Comparison of ENCODE assay signal across 19 mouse cellular contexts in the genomic region with DNA sequence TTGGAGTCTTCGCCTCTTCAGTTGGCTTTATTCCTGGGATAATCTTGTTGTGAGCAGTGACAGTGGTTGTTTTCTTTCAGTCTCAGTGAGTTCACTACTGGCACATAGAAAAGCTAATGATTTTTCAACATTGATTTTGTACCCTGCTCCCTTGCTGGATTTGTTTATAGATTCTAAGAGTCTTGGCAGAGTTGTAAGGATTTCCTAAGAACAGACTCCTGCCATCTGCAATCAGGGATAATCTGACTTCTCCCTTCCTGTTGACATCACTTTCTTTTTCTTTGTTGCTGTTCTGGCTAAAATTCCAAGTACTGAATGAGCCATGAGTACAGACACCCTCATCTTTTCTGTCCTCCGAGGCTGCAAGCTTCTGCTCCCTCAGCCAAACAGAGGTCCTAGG. TPM values are rescaled to one million over a fixed set of nuclear protein-coding genes. Genes with fewer than 3 reads are reported as not detected.
DNase-seq lines count a peak whose midpoint lies in the region; ATAC-seq and TF ChIP-seq lines count a peak whose summit lies in the region.
"Had no signal": no experiment of that assay in that cellular context is flagged by ENCODE, and none has a peak within 500 bp of the region (broad histone marks: within the 10 kb centered on the region; RNA-seq: fewer than 3 reads in every experiment).

No protein-coding gene starts in this region.

- no peak overlapping the region for H3K9ac ChIP-seq in lung, embryonic 14.5 days
- H3K9ac ChIP-seq: limb, embryonic 13.5 days; liver, embryonic 15.5 days; midbrain, embryonic 12.5 days had no signal

- no peak for TF ChIP-seq CTCF in lung, embryonic 14.5 days (IDR thresholded peaks at IDR 0.05; ENCODE audit: low read depth)
- no peak for TF ChIP-seq CTCF in lung, adult 2 months (IDR thresholded peaks at IDR 0.05; ENCODE audit: insufficient read depth, low read length)

- DNase-seq in heart, adult 18-20 months = peak; percentile 28 to 41
- DNase-seq in heart, postnatal 10 days = no peak
- peak; percentile 29 for DNase-seq in lung, embryonic 14.5 days
- no peak for DNase-seq in lung, adult 2 months
- DNase-seq in lung, postnatal 10 days = peak; percentile 20
- no peak for DNase-seq in MN1 (ENCODE audit: low spot score)
- no peak for DNase-seq in embryonic facial prominence, embryonic 10.5 days (ENCODE audit: low spot score)
- DNase-seq: adrenal gland, postnatal 10 days; cerebellum, adult 11 months; cerebellum, postnatal 10 days; heart, adult 11 months; kidney, adult 18-20 months; kidney, postnatal 10 days; layer of hippocampus, adult 9-11 months; retina, postnatal 1 day had no signal

- H3K27ac ChIP-seq in lung, embryonic 14.5 days (ENCODE audit: low read depth) = no peak overlapping the region
- H3K27ac ChIP-seq in embryonic facial prominence, embryonic 10.5 days (replicated peaks) = no peak overlapping the region
- H3K27ac ChIP-seq: limb, embryonic 13.5 days; liver, embryonic 15.5 days; midbrain, embryonic 12.5 days had no signal

- H3K36me3 ChIP-seq in lung, embryonic 14.5 days (ENCODE audit: insufficient read depth) = no peaks in the 10 kb centered on the region
- H3K36me3 ChIP-seq in embryonic facial prominence, embryonic 10.5 days (replicated peaks) = no peaks in the 10 kb centered on the region
- H3K36me3 ChIP-seq: limb, embryonic 13.5 days; liver, embryonic 15.5 days; midbrain, embryonic 12.5 days had no signal

- ATAC-seq in lung, embryonic 14.5 days (ENCODE audit: insufficient read depth) = no peak
- ATAC-seq: Patski had no signal

- no peaks in the 10 kb centered on the region for H3K27me3 ChIP-seq in lung, embryonic 14.5 days (ENCODE audit: insufficient read depth, low read length)
- H3K27me3 ChIP-seq in embryonic facial prominence, embryonic 10.5 days (replicated peaks; ENCODE audit: low read depth, poor library complexity, severe bottlenecking) = no peaks in the 10 kb centered on the region
- H3K27me3 ChIP-seq: limb, embryonic 13.5 days; liver, embryonic 15.5 days; midbrain, embryonic 12.5 days; Patski had no signal

- H3K9me3 ChIP-seq in lung, embryonic 14.5 days (ENCODE audit: low read depth, low read length) = no peaks in the 10 kb centered on the region
- no peaks in the 10 kb centered on the region for H3K9me3 ChIP-seq in embryonic facial prominence, embryonic 10.5 days
- H3K9me3 ChIP-seq: limb, embryonic 13.5 days; liver, embryonic 15.5 days; midbrain, embryonic 12.5 days had no signal

- H3K4me3 ChIP-seq in lung, embryonic 14.5 days (ENCODE audit: low read depth, low read length) = no peak overlapping the region
- H3K4me3 ChIP-seq in lung, adult 2 months (replicated peaks; ENCODE audit: extremely low read depth, low read depth, low read length) = no peak overlapping the region
- no peak overlapping the region for H3K4me3 ChIP-seq in embryonic facial prominence, embryonic 10.5 days
- H3K4me3 ChIP-seq: limb, embryonic 13.5 days; liver, embryonic 15.5 days; midbrain, embryonic 12.5 days had no signal

- intact Hi-C loops in heart, postnatal 10 days (cut with DNase I) = no loop called here

- 67% methylated on average over 2 of the region's 2 CpGs for WGBS in lung, embryonic 14.5 days
- WGBS in lung, adult 2 months = 45% methylated on average over 2 of the region's 2 CpGs
- WGBS in embryonic facial prominence, embryonic 10.5 days = 89% methylated on average over 2 of the region's 2 CpGs

- H3K4me2 ChIP-seq in lung, embryonic 14.5 days = no peak overlapping the region
- H3K4me2 ChIP-seq: limb, embryonic 13.5 days; liver, embryonic 15.5 days; midbrain, embryonic 12.5 days had no signal

- no peak for TF ChIP-seq POLR2A in lung, adult 2 months (IDR thresholded peaks at IDR 0.05; ENCODE audit: borderline replicate concordance, extremely low read depth, low read depth, low read length)

- 0 out of 2 replicates have a peak, but pooled peaks cover 3% of the 10 kb centered on the region for H3K4me1 ChIP-seq in lung, embryonic 14.5 days (ENCODE audit: insufficient read depth)
- H3K4me1 ChIP-seq in lung, adult 2 months (ENCODE audit: control insufficient read depth, insufficient read depth, low read length) = peaks cover 17% of the 10 kb centered on the region; the same call in 1 of the 2 replicates
- H3K4me1 ChIP-seq in embryonic facial prominence, embryonic 10.5 days = 0 out of 2 replicates have a peak, but pooled peaks cover 7% of the 10 kb centered on the region
- H3K4me1 ChIP-seq: limb, embryonic 13.5 days; midbrain, embryonic 12.5 days had no signal

RNA-seq across cellular contexts. Expression of gene Atg7, which starts 20.8 kb away (rescaled TPM):
- total RNA-seq in heart, adult 18-20 months (2021) = 10 to 100 TPM; 11.0 to 13.2 TPM
- 10 to 100 TPM; 15.3 to 16.1 TPM for total RNA-seq in heart, postnatal 10 days (2021)
- 20.5 and 21.6 TPM in 2 replicates for polyA plus RNA-seq in lung, embryonic 14.5 days (2014; fragmentation: Nextera tagmentation; extraction: Ambion mirVana)
- 21.8 and 28.9 TPM in 2 replicates for polyA plus RNA-seq in lung, adult 2 months (2012; rRNA removed)
- polyA plus RNA-seq in embryonic facial prominence, embryonic 10.5 days (2016; fragmentation: Nextera tagmentation; extraction: Ambion mirVana) = 19.7 TPM in 2 replicates

Comparison
In these comparisons a context has a peak if more than half of its experiments do, and no peak if none do; other contexts are left out.
1. DNase-seq: peak in heart, adult 18-20 months (2 of 2), lung, embryonic 14.5 days (single experiment) and lung, postnatal 10 days (single experiment); none in heart, postnatal 10 days (0 of 2), lung, adult 2 months (single experiment), MN1 (single experiment) and embryonic facial prominence, embryonic 10.5 days (single experiment).